Mouse (Mus musculus) liver, embryonic 11.5 days (tissue): ENCODE measurements around the gene Phactr2. TPM values are rescaled to one million over a fixed set of nuclear protein-coding genes. Genes with fewer than 3 reads are reported as not detected.

Experiments
- ATAC-seq: fragments of 200-750 bp; cut with Nextera tagmentation; replicated peaks from 2 replicates; pipeline ENCODE4 v1.8.0; 2017; ENCODE audit warnings: moderate number of reproducible peaks, mild to moderate bottlenecking, moderate TSS enrichment, moderate library complexity; ENCODE audit not compliant: low FRiP score
- DNase-seq: peaks from one replicate; pipeline ENCODE4 v3.0.0-alpha.2; 2017; ENCODE audit warnings: low spot score
- H3K27ac ChIP-seq: fragments of 300-500 bp; sonication (generic); 2 replicates; pipeline ENCODE4 v1.5.1; 2014; ENCODE audit warnings: mild to moderate bottlenecking, low read depth, low read length, control low read depth
- H3K27me3 ChIP-seq: fragments of 300-500 bp; sonication (generic); replicated peaks from 2 replicates; pipeline ENCODE4 v1.6.1; 2014; ENCODE audit warnings: low read length, mixed read lengths; ENCODE audit not compliant: control insufficient read depth, insufficient read depth
- H3K36me3 ChIP-seq: fragments of 300-500 bp; sonication (generic); 2 replicates; pipeline ENCODE4 v1.6.1; 2014; ENCODE audit warnings: mild to moderate bottlenecking, low read length, moderate library complexity, mixed read lengths; ENCODE audit not compliant: control insufficient read depth, insufficient read depth
- H3K4me1 ChIP-seq: fragments of 300-500 bp; sonication (generic); replicated peaks from 2 replicates; pipeline ENCODE4 v1.6.1; 2014; ENCODE audit warnings: low read length, mixed read lengths; ENCODE audit not compliant: control insufficient read depth, insufficient read depth
- H3K4me2 ChIP-seq: fragments of 300-500 bp; sonication (generic); 2 replicates; pipeline ENCODE4 v1.6.1; 2014; ENCODE audit warnings: mild to moderate bottlenecking, control low read depth, moderate library complexity
- H3K4me3 ChIP-seq: fragments of 300-500 bp; sonication (generic); 2 replicates; pipeline ENCODE4 v1.5.1; 2014; ENCODE audit warnings: low read depth, low read length, control low read depth
- H3K9ac ChIP-seq: fragments of 300-500 bp; sonication (generic); 2 replicates; pipeline ENCODE4 v1.6.1; 2014; ENCODE audit warnings: low read depth, low read length, control low read depth
- H3K9me3 ChIP-seq: fragments of 300-500 bp; sonication (generic); 2 replicates; pipeline ENCODE4 v1.6.1; 2016; ENCODE audit warnings: low read length, inconsistent platforms, mixed read lengths; ENCODE audit not compliant: control insufficient read depth
- WGBS: fragments of 180-500 bp; shearing (Covaris S2); extraction: QIAGEN DNeasy Blood & Tissue Kit; methylation state at CpG from one replicate; pipeline ENCODE4 v1.1.7; 2014; 5-methylcytosine and 5-hydroxymethylcytosine counted together
- polyA plus RNA-seq: library from polyadenylated mRNA; unstranded; fragments of >200 nt; fragmentation: Nextera tagmentation; extraction: Ambion mirVana; gene quantifications from 2 replicates; pipeline ENCODE4 v1.2.1, GENCODE M21; 2014

Gene Phactr2
- polyA plus RNA-seq, 1 experiment from 2014 or later = 19.3 TPM

DNA sequence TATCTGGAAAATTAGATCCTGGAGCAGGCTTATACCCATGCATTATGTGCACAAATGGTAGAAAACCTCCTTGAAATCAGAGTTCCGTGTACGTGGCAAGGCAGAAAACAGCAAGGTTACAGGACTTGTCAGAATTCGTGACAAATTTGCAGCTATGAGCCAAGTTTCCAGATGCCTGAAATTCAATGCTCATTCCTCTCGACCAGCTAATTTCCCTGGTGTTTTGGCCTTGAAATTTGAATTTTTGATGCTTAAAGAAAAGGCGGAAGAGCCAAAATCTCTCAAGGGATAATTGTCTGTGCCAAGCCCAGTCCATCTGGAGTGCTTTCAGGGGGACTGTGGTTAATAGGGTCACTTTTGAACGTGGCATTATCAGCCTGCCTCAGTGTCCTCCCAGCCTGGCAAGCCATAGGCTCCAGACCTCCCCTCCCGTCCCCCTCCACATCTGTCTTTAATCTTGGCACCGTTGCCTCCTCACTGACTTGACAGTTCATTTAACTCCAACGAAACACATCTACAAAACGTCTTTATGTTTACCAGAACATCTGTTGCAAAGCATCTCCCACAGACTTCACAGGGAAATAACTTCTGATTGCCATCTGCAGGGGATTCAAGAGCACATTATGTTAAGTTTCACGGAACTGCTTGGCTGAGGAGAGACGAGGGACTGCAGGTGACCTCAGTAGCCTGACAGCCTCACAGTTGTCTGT is 303.3 kb downstream of the Phactr2 start:
- Histone ChIP-seq H3K9ac (no peak overlapping the region), H3K27me3 (no peaks in the 10 kb centered on the region), H3K4me1 (peaks cover 15% of the 10 kb centered on the region), H3K27ac (no peak overlapping the region), H3K9me3 (no peaks in the 10 kb centered on the region), H3K36me3 (no peaks in the 10 kb centered on the region), H3K4me2 (no peak overlapping the region), H3K4me3 (no peak overlapping the region)
- DNase-seq = no peak
- ATAC-seq = no peak
- WGBS = 37% methylated on average over 12 of the region's 12 CpGs

DNA sequence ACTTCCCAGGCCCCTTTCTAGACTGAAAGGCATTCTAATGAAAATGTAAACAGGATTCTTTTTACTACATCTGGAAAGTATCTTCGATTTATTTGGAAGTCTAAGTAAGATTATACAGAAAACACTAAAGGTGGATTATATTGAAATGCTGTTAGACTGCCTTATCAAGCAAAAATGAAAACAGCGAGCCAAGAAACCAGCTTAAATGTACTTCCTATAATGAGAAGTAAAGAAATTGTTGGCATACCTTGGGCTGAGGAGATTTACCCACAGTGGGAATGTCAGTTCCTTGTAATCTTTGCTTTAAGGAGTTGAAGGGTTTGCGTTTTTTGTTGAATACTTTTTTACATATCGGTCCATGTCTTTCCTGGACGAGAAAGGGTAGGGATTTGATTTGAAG is 305.8 kb downstream of the Phactr2 start:
- no peak overlapping the region for H3K4me3 ChIP-seq
- H3K4me1 ChIP-seq = peaks cover 15% of the 10 kb centered on the region
- 65% methylated on average over 5 of the region's 5 CpGs for WGBS
- no peaks in the 10 kb centered on the region for H3K9me3 ChIP-seq
- ATAC-seq = no peak
- DNase-seq = no peak
- H3K4me2 ChIP-seq = no peak overlapping the region
- no peak overlapping the region for H3K9ac ChIP-seq
- no peak overlapping the region for H3K27ac ChIP-seq
- no peaks in the 10 kb centered on the region for H3K27me3 ChIP-seq
- no peaks in the 10 kb centered on the region for H3K36me3 ChIP-seq

DNA sequence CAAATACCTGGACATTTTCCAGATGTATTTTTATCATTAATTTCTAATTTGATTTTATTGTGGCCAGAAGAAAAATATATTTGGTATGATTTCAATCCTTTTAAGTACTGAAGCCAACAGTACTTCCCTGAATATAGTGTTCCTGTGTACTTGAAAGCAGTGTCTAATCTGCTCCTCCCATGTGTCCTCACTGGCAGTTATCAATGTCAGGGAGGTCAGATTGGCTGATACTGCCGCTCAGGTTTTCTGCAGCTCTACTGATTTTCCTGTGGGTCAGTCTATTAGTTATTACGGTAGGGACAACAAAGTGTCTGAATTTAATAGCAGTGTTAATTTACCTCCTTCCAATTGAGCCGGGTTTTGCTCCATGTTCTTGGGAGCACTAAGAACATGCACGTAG is 312.2 kb downstream of the Phactr2 start:
- WGBS = 51% methylated on average over 4 of the region's 4 CpGs
- no peak overlapping the region for H3K27ac ChIP-seq
- H3K27me3 ChIP-seq = no peaks in the 10 kb centered on the region
- H3K9me3 ChIP-seq = no peaks in the 10 kb centered on the region
- H3K36me3 ChIP-seq = no peaks in the 10 kb centered on the region
- H3K4me2 ChIP-seq = no peak overlapping the region
- no peak for DNase-seq
- H3K4me1 ChIP-seq = 0 out of 2 replicates have a peak, but pooled peaks cover 2% of the 10 kb centered on the region
- no peak overlapping the region for H3K9ac ChIP-seq
- no peak overlapping the region for H3K4me3 ChIP-seq
- no peak for ATAC-seq

DNA sequence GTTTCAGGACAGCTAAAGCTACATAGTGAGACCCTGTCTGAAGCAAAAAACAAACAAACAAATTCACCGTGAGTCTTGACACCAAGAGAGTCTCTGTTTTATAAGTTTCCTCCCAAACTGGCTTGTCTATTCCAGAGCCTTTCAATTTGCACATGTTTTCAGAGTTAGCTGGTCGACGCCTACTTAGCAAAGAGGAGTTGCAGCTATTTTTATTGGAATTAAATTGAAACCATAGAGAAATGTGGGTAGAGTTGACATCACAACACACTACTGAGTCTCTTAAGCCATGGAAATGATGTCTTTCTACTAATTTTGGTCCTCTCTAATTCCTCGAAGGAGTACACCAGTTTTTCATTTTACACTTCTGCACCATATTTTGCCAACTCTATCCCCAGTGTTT is 313.3 kb downstream of the Phactr2 start:
- no peak overlapping the region for H3K9ac ChIP-seq
- no peaks in the 10 kb centered on the region for H3K27me3 ChIP-seq
- ATAC-seq = no peak
- 85% methylated on average over 4 of the region's 4 CpGs for whole genome bisulfite sequencing
- H3K9me3 ChIP-seq = no peaks in the 10 kb centered on the region
- H3K4me2 ChIP-seq = no peak overlapping the region
- H3K36me3 ChIP-seq = no peaks in the 10 kb centered on the region
- no peak overlapping the region for H3K27ac ChIP-seq
- H3K4me3 ChIP-seq = no peak overlapping the region
- no peak for DNase-seq
- H3K4me1 ChIP-seq = 0 out of 2 replicates have a peak, but pooled peaks cover 2% of the 10 kb centered on the region

Other genes with a start within 250 kb of the Phactr2 start
- gene Fuca2, start 25.1 kb upstream of the Phactr2 start, polyA plus RNA-seq = 85.0 and 90.9 TPM in 2 replicates
- gene Adat2, start 78.5 kb upstream of the Phactr2 start, polyA plus RNA-seq = 5.7 and 6.0 TPM in 2 replicates
- gene Pex3, start 78.7 kb upstream of the Phactr2 start, polyA plus RNA-seq = 21.1 and 26.1 TPM in 2 replicates